Mouse (Mus musculus) embryonic facial prominence, embryonic 10.5 days (tissue): ENCODE data around the gene Fgf12. TPM values are rescaled to one million over a fixed set of nuclear protein-coding genes. Genes with fewer than 3 reads are reported as not detected.

Experiments used
- DNase-seq: peaks from one replicate; pipeline ENCODE4 v3.0.0-alpha.2; 2017; ENCODE audit warnings: low spot score
- H3K27ac ChIP-seq: fragments of 300-500 bp; sonication (generic); replicated peaks from 2 replicates; pipeline ENCODE4 v1.5.1; 2016; ENCODE audit warnings: mild to moderate bottlenecking
- H3K27me3 ChIP-seq: fragments of 300-500 bp; sonication (generic); replicated peaks from 2 replicates; pipeline ENCODE4 v1.6.1; 2016; ENCODE audit warnings: low read depth, mild to moderate bottlenecking; ENCODE audit not compliant: poor library complexity, severe bottlenecking
- H3K36me3 ChIP-seq: fragments of 300-500 bp; sonication (generic); replicated peaks from 2 replicates; pipeline ENCODE4 v1.6.1; 2016; ENCODE audit warnings: mild to moderate bottlenecking, moderate library complexity
- H3K4me1 ChIP-seq: fragments of 300-500 bp; sonication (generic); 2 replicates; pipeline ENCODE4 v1.6.1; 2016
- H3K4me3 ChIP-seq: fragments of 300-500 bp; sonication (generic); 2 replicates; pipeline ENCODE4 v1.5.1; 2016; ENCODE audit warnings: mild to moderate bottlenecking, moderate library complexity
- H3K9me3 ChIP-seq: fragments of 300-500 bp; sonication (generic); 2 replicates; pipeline ENCODE4 v1.6.1; 2016; ENCODE audit warnings: mild to moderate bottlenecking
- WGBS: fragments of 180-500 bp; shearing (Covaris S2); methylation state at CpG from one replicate; pipeline ENCODE4 v1.1.7; 2016; 5-methylcytosine and 5-hydroxymethylcytosine counted together
- polyA plus RNA-seq: library from polyadenylated mRNA; unstranded; fragments of >200 nt; fragmentation: Nextera tagmentation; extraction: Ambion mirVana; gene quantifications from 2 replicates; pipeline ENCODE4 v1.2.1, GENCODE M21; 2016

The Fgf12 gene
- polyA plus RNA-seq, 1 experiment from 2014 or later, result 2.5 TPM

- DNase-seq, result no peak
- WGBS, result 74% methylated on average over 6 of the region's 6 CpGs
Observed at GRCm38 (mm10) chr16:28345323-28345722, 407.5 kb downstream of the Fgf12 start.

GRCm38 (mm10) chr16:28337930-28338329 lies 414.9 kb downstream of the Fgf12 start:
- no peak for DNase-seq
- Histone ChIP-seq H3K36me3 (no peaks in the 10 kb centered on the region), H3K27me3 (no peaks in the 10 kb centered on the region), H3K4me3 (no peak overlapping the region), H3K9me3 (no peaks in the 10 kb centered on the region), H3K27ac (no peak overlapping the region), H3K4me1 (no peaks in the 10 kb centered on the region)
- WGBS, result 90% methylated on average over 1 of the region's 1 CpGs

More at GRCm38 (mm10) chr16:28345323-28345722, 407.5 kb downstream of the Fgf12 start:
- Histone ChIP-seq H3K36me3 (no peaks in the 10 kb centered on the region), H3K9me3 (no peaks in the 10 kb centered on the region), H3K4me1 (no peaks in the 10 kb centered on the region), H3K27ac (no peak overlapping the region), H3K27me3 (no peaks in the 10 kb centered on the region), H3K4me3 (no peak overlapping the region)

GRCm38 (mm10) chr16:28336700-28337099 lies 416.2 kb downstream of the Fgf12 start:
- H3K36me3 ChIP-seq, result no peaks in the 10 kb centered on the region
- H3K27ac ChIP-seq, result no peak overlapping the region
- no peaks in the 10 kb centered on the region for H3K4me1 ChIP-seq
- no peaks in the 10 kb centered on the region for H3K27me3 ChIP-seq
- no peak overlapping the region for H3K4me3 ChIP-seq
- no peak for DNase-seq
- 86% methylated on average over 1 of the region's 1 CpGs for WGBS
- no peaks in the 10 kb centered on the region for H3K9me3 ChIP-seq

- Histone ChIP-seq H3K36me3 (no peaks in the 10 kb centered on the region), H3K27ac (no peak overlapping the region), H3K4me3 (no peak overlapping the region), H3K9me3 (no peaks in the 10 kb centered on the region), H3K4me1 (no peaks in the 10 kb centered on the region), H3K27me3 (no peaks in the 10 kb centered on the region)
- DNase-seq, result no peak
- 87% methylated on average over 3 of the region's 3 CpGs for WGBS
Observed at GRCm38 (mm10) chr16:28335025-28335424, 417.8 kb downstream of the Fgf12 start.

- 68% methylated on average over 3 of the region's 3 CpGs for WGBS
Observed at GRCm38 (mm10) chr16:28323576-28323975, 429.3 kb downstream of the Fgf12 start.

GRCm38 (mm10) chr16:28311618-28312017 lies 441.2 kb downstream of the Fgf12 start:
- Histone ChIP-seq H3K36me3 (no peaks in the 10 kb centered on the region), H3K9me3 (no peaks in the 10 kb centered on the region), H3K4me1 (no peaks in the 10 kb centered on the region), H3K27me3 (no peaks in the 10 kb centered on the region), H3K27ac (no peak overlapping the region), H3K4me3 (no peak overlapping the region)
- no peak for DNase-seq
- 94% methylated on average over 4 of the region's 4 CpGs for WGBS

More at GRCm38 (mm10) chr16:28323576-28323975, 429.3 kb downstream of the Fgf12 start:
- H3K27me3 ChIP-seq, result no peaks in the 10 kb centered on the region
- H3K36me3 ChIP-seq, result no peaks in the 10 kb centered on the region
- DNase-seq, result no peak
- H3K9me3 ChIP-seq, result no peaks in the 10 kb centered on the region
- H3K4me1 ChIP-seq, result no peaks in the 10 kb centered on the region
- no peak overlapping the region for H3K4me3 ChIP-seq
- no peak overlapping the region for H3K27ac ChIP-seq

- no peaks in the 10 kb centered on the region for H3K4me1 ChIP-seq
- H3K36me3 ChIP-seq, result no peaks in the 10 kb centered on the region
- H3K27ac ChIP-seq, result no peak overlapping the region
- no peak overlapping the region for H3K4me3 ChIP-seq
- WGBS, result 43% methylated on average over 1 of the region's 1 CpGs
- no peak for DNase-seq
- no peaks in the 10 kb centered on the region for H3K9me3 ChIP-seq
- H3K27me3 ChIP-seq, result no peaks in the 10 kb centered on the region
Observed at GRCm38 (mm10) chr16:28303889-28304288, 449.0 kb downstream of the Fgf12 start.

- H3K4me1 ChIP-seq, result no peaks in the 10 kb centered on the region
- no peak overlapping the region for H3K4me3 ChIP-seq
- no peaks in the 10 kb centered on the region for H3K27me3 ChIP-seq
- no peaks in the 10 kb centered on the region for H3K9me3 ChIP-seq
- H3K27ac ChIP-seq, result no peak overlapping the region
- 75% methylated on average over 4 of the region's 4 CpGs for WGBS
- no peak for DNase-seq
- H3K36me3 ChIP-seq, result no peaks in the 10 kb centered on the region
Observed at GRCm38 (mm10) chr16:28289689-28290330, 463.1 kb downstream of the Fgf12 start.

- no peaks in the 10 kb centered on the region for H3K36me3 ChIP-seq
- H3K27ac ChIP-seq, result no peak overlapping the region
- 82% methylated on average over 5 of the region's 5 CpGs for WGBS
- no peaks in the 10 kb centered on the region for H3K27me3 ChIP-seq
- no peak overlapping the region for H3K4me3 ChIP-seq
- H3K4me1 ChIP-seq, result no peaks in the 10 kb centered on the region
- no peaks in the 10 kb centered on the region for H3K9me3 ChIP-seq
- DNase-seq, result no peak
Observed at GRCm38 (mm10) chr16:28257904-28258303, 495.0 kb downstream of the Fgf12 start.

- no peak overlapping the region for H3K4me3 ChIP-seq
- 83% methylated on average over 4 of the region's 4 CpGs for WGBS
- no peak for DNase-seq
Observed at GRCm38 (mm10) chr16:28254303-28254702, 498.6 kb downstream of the Fgf12 start.

GRCm38 (mm10) chr16:28251930-28252329 lies 500.9 kb downstream of the Fgf12 start:
- H3K27me3 ChIP-seq, result no peaks in the 10 kb centered on the region
- H3K4me1 ChIP-seq, result no peaks in the 10 kb centered on the region
- H3K36me3 ChIP-seq, result no peaks in the 10 kb centered on the region
- H3K27ac ChIP-seq, result no peak overlapping the region
- no peaks in the 10 kb centered on the region for H3K9me3 ChIP-seq
- no peak for DNase-seq
- 70% methylated on average over 3 of the region's 3 CpGs for WGBS
- H3K4me3 ChIP-seq, result no peak overlapping the region

More at GRCm38 (mm10) chr16:28254303-28254702, 498.6 kb downstream of the Fgf12 start:
- Histone ChIP-seq H3K27me3 (no peaks in the 10 kb centered on the region), H3K9me3 (no peaks in the 10 kb centered on the region), H3K4me1 (no peaks in the 10 kb centered on the region), H3K36me3 (no peaks in the 10 kb centered on the region), H3K27ac (no peak overlapping the region)

- Histone ChIP-seq H3K27ac (no peak overlapping the region), H3K9me3 (no peaks in the 10 kb centered on the region), H3K27me3 (no peaks in the 10 kb centered on the region), H3K4me3 (no peak overlapping the region), H3K36me3 (no peaks in the 10 kb centered on the region), H3K4me1 (peaks cover 11% of the 10 kb centered on the region)
- DNase-seq, result no peak
- 87% methylated on average over 3 of the region's 3 CpGs for WGBS
Observed at GRCm38 (mm10) chr16:28242867-28243649, 509.8 kb downstream of the Fgf12 start.

- WGBS, result 83% methylated on average over 4 of the region's 4 CpGs
- peaks cover 13% of the 10 kb centered on the region for H3K4me1 ChIP-seq
- DNase-seq, result no peak
- H3K9me3 ChIP-seq, result no peaks in the 10 kb centered on the region
- no peaks in the 10 kb centered on the region for H3K27me3 ChIP-seq
- H3K27ac ChIP-seq, result no peak overlapping the region
- no peaks in the 10 kb centered on the region for H3K36me3 ChIP-seq
- H3K4me3 ChIP-seq, result no peak overlapping the region
Observed at GRCm38 (mm10) chr16:28239382-28239781, 513.5 kb downstream of the Fgf12 start.
